In genomic region chr6:93232636-93233035, GRCm38 (mm10) we compare ENCODE assay signal across 14 mouse cellular contexts.
DNase-seq lines count a peak whose midpoint lies in the region; ATAC-seq and TF ChIP-seq lines count a peak whose summit lies in the region.
"Had no signal": no experiment of that assay in that cellular context is flagged by ENCODE, and none has a peak within 500 bp of the region (broad histone marks: within the 10 kb centered on the region; RNA-seq: fewer than 3 reads in every experiment).

No protein-coding gene starts in this region.

- H3K4me1 ChIP-seq in kidney, embryonic 16.5 days (ENCODE audit: insufficient read depth, low read length) = no peaks in the 10 kb centered on the region
- peaks cover 9 to 42% of the 10 kb centered on the region in 2 experiments for H3K4me1 ChIP-seq in heart, embryonic 14.5 days (ENCODE audit: control insufficient read depth in 2 of 2, insufficient read depth in 2 of 2, low read length in 2 of 2)
- H3K4me1 ChIP-seq in lung, postnatal 0 days (ENCODE audit: insufficient read depth, low read depth, low read length) = peaks cover 17% of the 10 kb centered on the region; the same call in 1 of the 2 replicates
- H3K4me1 ChIP-seq in thymus, adult 2 months (replicated peaks; ENCODE audit: control insufficient read depth, insufficient read depth, low read length) = no peaks in the 10 kb centered on the region

- WGBS in kidney, embryonic 16.5 days = 81% methylated on average over 9 of the region's 9 CpGs
- 30% methylated on average over 9 of the region's 9 CpGs for WGBS in heart, embryonic 14.5 days
- 26% methylated on average over 9 of the region's 9 CpGs for WGBS in lung, postnatal 0 days
- 67% methylated on average over 9 of the region's 9 CpGs for WGBS in thymus, adult 2 months

- peak; percentile 77 to 83 for DNase-seq in cerebellum, postnatal 10 days
- DNase-seq in cerebellum, adult 18-20 months = no peak
- DNase-seq in kidney, postnatal 14 days = peak; percentile 21
- peak; percentile 71 for DNase-seq in lung, postnatal 0 days (ENCODE audit: low spot score)
- DNase-seq in thymus, adult 2 months = no peak
- DNase-seq in left cerebral cortex, adult 2 months (ENCODE audit: extremely low spot score in 1 of 2, low spot score in 2 of 2) = no peak
- DNase-seq: right cerebral cortex, postnatal 25 days; thymus, adult 18-20 months had no signal

- peak; percentile 88 for TF ChIP-seq EP300 in lung, postnatal 0 days (IDR thresholded peaks at IDR 0.05)

- intact Hi-C loops in left cerebral cortex, adult 2 months (cut with DNase I) = no loop called here

- no peaks in the 10 kb centered on the region for H3K27me3 ChIP-seq in kidney, embryonic 16.5 days (ENCODE audit: insufficient read depth, low read length)
- no peaks in the 10 kb centered on the region for H3K27me3 ChIP-seq in heart, embryonic 14.5 days (ENCODE audit: control insufficient read depth, insufficient read depth, low read length)
- no peaks in the 10 kb centered on the region for H3K27me3 ChIP-seq in lung, postnatal 0 days (replicated peaks; ENCODE audit: insufficient read depth, low read length)
- H3K27me3 ChIP-seq in thymus, adult 2 months (ENCODE audit: control insufficient read depth, insufficient read depth, low read length) = no peaks in the 10 kb centered on the region
- H3K27me3 ChIP-seq: embryonic facial prominence, embryonic 12.5 days; limb, embryonic 15.5 days; neural tube, embryonic 13.5 days had no signal

- no peak for ATAC-seq in kidney, embryonic 16.5 days (ENCODE audit: low FRiP score, low TSS enrichment)
- ATAC-seq in heart, embryonic 14.5 days (ENCODE audit: insufficient number of reproducible peaks, insufficient read depth, low FRiP score, low read depth) = peak; percentile 55; the same call in 1 of the 2 replicates
- ATAC-seq in lung, postnatal 0 days = peak; percentile 82
- ATAC-seq: activated CD4-positive, CD25-positive, alpha-beta regulatory T cell, adult 4 months had no signal

- H3K4me3 ChIP-seq in kidney, embryonic 16.5 days (ENCODE audit: low read length) = no peak overlapping the region
- H3K4me3 ChIP-seq in heart, embryonic 14.5 days (ENCODE audit: control insufficient read depth in 1 of 2, insufficient read depth in 1 of 2, low read depth in 1 of 2, low read length in 2 of 2) = no peak overlapping the region
- H3K4me3 ChIP-seq in lung, postnatal 0 days (ENCODE audit: low read depth, low read length) = no peak overlapping the region
- H3K4me3 ChIP-seq in thymus, adult 2 months (ENCODE audit: control insufficient read depth, insufficient read depth, low read length) = no peak overlapping the region
- no peak overlapping the region for H3K4me3 ChIP-seq in left cerebral cortex, adult 2 months
- H3K4me3 ChIP-seq: embryonic facial prominence, embryonic 12.5 days; limb, embryonic 15.5 days; neural tube, embryonic 13.5 days had no signal

- no peaks in the 10 kb centered on the region for H3K36me3 ChIP-seq in kidney, embryonic 16.5 days (ENCODE audit: insufficient read depth, low read length)
- H3K36me3 ChIP-seq in heart, embryonic 14.5 days (ENCODE audit: control insufficient read depth, insufficient read depth, low read length) = no peaks in the 10 kb centered on the region
- H3K36me3 ChIP-seq in lung, postnatal 0 days (ENCODE audit: insufficient read depth, low read length) = no peaks in the 10 kb centered on the region
- H3K36me3 ChIP-seq in thymus, adult 2 months (ENCODE audit: control insufficient read depth, insufficient read depth, low read length) = no peaks in the 10 kb centered on the region
- H3K36me3 ChIP-seq: embryonic facial prominence, embryonic 12.5 days; limb, embryonic 15.5 days; neural tube, embryonic 13.5 days had no signal

- H3K4me2 ChIP-seq in kidney, embryonic 16.5 days (replicated peaks; ENCODE audit: low read depth, low read length) = no peak overlapping the region
- 0 out of 2 replicates have a peak overlapping the region, but pooled peaks have one; percentile 12 for H3K4me2 ChIP-seq in heart, embryonic 14.5 days (ENCODE audit: low read length)
- no peak overlapping the region for H3K4me2 ChIP-seq in lung, postnatal 0 days (replicated peaks; ENCODE audit: low read depth, low read length)
- H3K4me2 ChIP-seq: embryonic facial prominence, embryonic 12.5 days; limb, embryonic 15.5 days; neural tube, embryonic 13.5 days had no signal

- no peak overlapping the region for H3K27ac ChIP-seq in kidney, embryonic 16.5 days (ENCODE audit: low read length)
- peak overlapping the region; percentile 41 to 48 for H3K27ac ChIP-seq in heart, embryonic 14.5 days (replicated peaks in 1 of 2; ENCODE audit: control insufficient read depth in 1 of 2, insufficient read depth in 1 of 2, low read depth in 2 of 2, low read length in 2 of 2)
- no peak overlapping the region for H3K27ac ChIP-seq in lung, postnatal 0 days (ENCODE audit: low read length)
- no peak overlapping the region for H3K27ac ChIP-seq in thymus, adult 2 months (ENCODE audit: control insufficient read depth, insufficient read depth, low read length)
- no peak overlapping the region for H3K27ac ChIP-seq in left cerebral cortex, adult 2 months
- H3K27ac ChIP-seq: embryonic facial prominence, embryonic 12.5 days; limb, embryonic 15.5 days; neural tube, embryonic 13.5 days had no signal

- TF ChIP-seq POLR2A in thymus, adult 2 months (IDR thresholded peaks at IDR 0.05; ENCODE audit: control insufficient read depth, extremely low read depth, insufficient read depth, low read length, poor library complexity) = no peak

- no peaks in the 10 kb centered on the region for H3K9me3 ChIP-seq in kidney, embryonic 16.5 days (ENCODE audit: low read length)
- no peaks in the 10 kb centered on the region for H3K9me3 ChIP-seq in heart, embryonic 14.5 days (ENCODE audit: control insufficient read depth, low read length)
- no peaks in the 10 kb centered on the region for H3K9me3 ChIP-seq in lung, postnatal 0 days (ENCODE audit: low read length)
- H3K9me3 ChIP-seq: embryonic facial prominence, embryonic 12.5 days; limb, embryonic 15.5 days; neural tube, embryonic 13.5 days had no signal

- no peak for TF ChIP-seq CTCF in lung, postnatal 0 days (IDR thresholded peaks at IDR 0.05)
- no peak for TF ChIP-seq CTCF in thymus, adult 2 months (IDR thresholded peaks at IDR 0.05; ENCODE audit: borderline replicate concordance, control insufficient read depth, extremely low read depth, insufficient read depth, low read length, poor library complexity)
- no peak for TF ChIP-seq CTCF in left cerebral cortex, adult 2 months (IDR thresholded peaks at IDR 0.05)

- no peak overlapping the region for H3K9ac ChIP-seq in kidney, embryonic 16.5 days (replicated peaks; ENCODE audit: low read length)
- no peak overlapping the region for H3K9ac ChIP-seq in heart, embryonic 14.5 days (ENCODE audit: low read length)
- no peak overlapping the region for H3K9ac ChIP-seq in lung, postnatal 0 days (replicated peaks; ENCODE audit: low read depth)
- H3K9ac ChIP-seq: embryonic facial prominence, embryonic 12.5 days; limb, embryonic 15.5 days; neural tube, embryonic 13.5 days had no signal

Comparison
In these comparisons a context has a peak if more than half of its experiments do, and no peak if none do; other contexts are left out.
1. DNase-seq: peak in cerebellum, postnatal 10 days (2 of 2), kidney, postnatal 14 days (single experiment) and lung, postnatal 0 days (single experiment); none in cerebellum, adult 18-20 months (0 of 2), thymus, adult 2 months (single experiment) and left cerebral cortex, adult 2 months (0 of 2).
2. H3K27ac ChIP-seq: peak in heart, embryonic 14.5 days (2 of 2); none in kidney, embryonic 16.5 days (single experiment), lung, postnatal 0 days (single experiment), thymus, adult 2 months (single experiment) and left cerebral cortex, adult 2 months (single experiment).